Mouse (Mus musculus) spleen, adult 2 months (tissue): Measurements from ENCODE around the gene Slc5a10. TPM values are rescaled to one million over a fixed set of nuclear protein-coding genes. Genes with fewer than 3 reads are reported as not detected.

Source experiments
- DNase-seq, 2 experiments: peaks; one replicate each; pipeline versions ENCODE4 v3.0.0 to v3.0.0-alpha.2; 2012 to 2021; ENCODE audit warnings: low spot score in 2 of 2, low read depth in 1 of 2
- H3K27ac ChIP-seq: fragments of 200-500 bp; 2 replicates; pipeline ENCODE4 v1.5.1; 2012; ENCODE audit warnings: low read length, inconsistent platforms; ENCODE audit not compliant: insufficient read depth
- H3K27me3 ChIP-seq: fragments of 200-500 bp; 2 replicates; pipeline ENCODE4 v1.6.1; 2012; ENCODE audit warnings: mild to moderate bottlenecking, moderate library complexity, low read length, inconsistent platforms; ENCODE audit not compliant: control insufficient read depth, insufficient read depth
- H3K36me3 ChIP-seq: fragments of 200-500 bp; 2 replicates; pipeline ENCODE4 v1.6.1; 2012; ENCODE audit warnings: mild to moderate bottlenecking, low read length, inconsistent platforms; ENCODE audit not compliant: control insufficient read depth, insufficient read depth
- H3K4me1 ChIP-seq: fragments of 200-500 bp; 2 replicates; pipeline ENCODE4 v1.6.1; 2011; ENCODE audit warnings: inconsistent platforms; ENCODE audit not compliant: control insufficient read depth, insufficient read depth, insufficient read length
- H3K4me3 ChIP-seq: fragments of 200-500 bp; 2 replicates; pipeline ENCODE4 v1.5.1; 2011; ENCODE audit warnings: mild to moderate bottlenecking, inconsistent platforms; ENCODE audit not compliant: insufficient read depth, insufficient read length; ENCODE audit errors: extremely low read depth
- CTCF ChIP-seq: fragments of 200-500 bp; IDR thresholded peaks from 2 replicates; pipeline ENCODE4 v1.5.1; 2011; ENCODE audit warnings: mild to moderate bottlenecking, inconsistent platforms; ENCODE audit not compliant: insufficient read depth, insufficient read length, insufficient replicate concordance; ENCODE audit errors: extremely low read depth
- POLR2A ChIP-seq: fragments of 200-500 bp; IDR thresholded peaks from 2 replicates; pipeline ENCODE4 v1.6.1; 2011; ENCODE audit warnings: low read depth, low read length, inconsistent platforms
- WGBS: fragments of 180-500 bp; shearing (Covaris S2); methylation state at CpG from one replicate; pipeline ENCODE4 v1.1.7; 2018; 5-methylcytosine and 5-hydroxymethylcytosine counted together
- polyA plus RNA-seq: library from polyadenylated mRNA; depleted of rRNA; stranded (reverse); fragments of >200 nt; gene quantifications from 2 replicates; pipeline ENCODE4 v1.2.3, GENCODE M21; 2012

Gene Slc5a10
- polyA plus RNA-seq, 1 experiment: 0.06 TPM

DNA sequence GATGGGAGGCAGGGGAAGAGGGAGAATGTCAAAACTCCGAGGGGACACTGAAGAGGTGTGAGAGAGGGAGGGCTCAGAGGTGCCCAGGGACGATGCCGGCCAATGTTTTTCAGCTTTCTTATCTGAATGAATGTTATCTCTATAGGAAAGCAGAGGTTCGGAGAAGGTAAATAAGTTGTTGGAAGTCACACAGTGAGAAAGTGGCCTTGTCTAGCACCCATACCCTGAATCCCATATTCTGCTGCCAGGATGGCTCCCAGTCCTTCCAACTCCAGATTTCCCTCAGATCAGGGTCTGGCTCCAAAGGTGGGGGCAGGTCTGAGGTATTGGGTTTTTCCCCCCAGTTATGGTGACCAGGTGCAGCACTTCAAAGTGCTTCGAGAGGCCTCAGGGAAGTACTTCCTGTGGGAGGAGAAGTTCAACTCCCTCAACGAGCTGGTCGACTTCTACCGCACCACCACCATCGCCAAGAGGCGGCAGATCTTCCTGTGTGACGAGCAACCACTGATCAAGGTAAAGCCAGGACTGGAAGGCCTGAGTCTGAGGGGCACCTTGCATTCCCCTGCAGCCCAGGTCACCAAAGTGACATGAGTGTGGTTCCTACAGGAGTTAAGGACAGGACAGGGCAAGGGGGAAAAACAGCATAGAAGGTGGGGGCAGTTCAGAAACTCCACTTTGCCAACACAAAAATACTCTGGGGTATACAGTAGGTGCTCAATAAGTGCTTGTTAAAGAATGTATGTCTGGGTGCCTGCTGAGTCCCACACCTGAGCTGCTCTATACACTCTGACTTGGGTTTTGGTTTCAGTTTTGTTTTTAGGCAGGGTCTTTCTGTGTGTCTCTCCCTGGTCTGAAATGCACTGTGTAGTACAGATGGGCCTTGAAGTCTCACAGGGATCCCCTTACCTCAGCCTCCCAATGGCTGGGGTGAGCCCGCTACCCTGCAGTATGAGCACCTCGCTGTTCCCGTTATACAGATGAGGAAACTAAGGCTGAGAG lies 50.8 kb downstream of the Slc5a10 start:
- TF ChIP-seq CTCF (no peak), POLR2A (no peak)
- H3K27ac ChIP-seq: peak overlapping the region; percentile 34
- WGBS: 50% methylated on average over 14 of the region's 14 CpGs

DNA sequence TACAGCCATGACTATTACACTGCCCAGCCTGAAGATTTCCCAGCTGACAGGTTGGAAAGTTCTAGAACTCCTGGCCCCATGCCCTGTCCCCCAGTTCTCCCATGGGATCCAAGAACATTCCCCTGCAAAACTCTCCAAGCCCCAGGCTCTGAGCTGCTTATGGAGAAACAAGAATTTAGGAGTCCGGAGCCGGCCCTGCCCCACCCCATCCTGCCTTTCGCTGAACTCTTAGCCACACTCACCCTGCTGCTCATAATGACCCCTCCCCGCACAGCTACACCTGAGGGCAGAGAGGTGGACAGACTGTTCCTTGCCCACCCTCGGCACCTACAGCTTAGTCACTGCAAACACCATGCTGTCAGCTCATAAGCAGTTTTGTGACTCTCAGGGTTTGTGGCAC lies 52.8 kb downstream of the Slc5a10 start:
- 89% methylated on average over 5 of the region's 5 CpGs for WGBS
- Histone ChIP-seq H3K27me3 (no peaks in the 10 kb centered on the region), H3K4me3 (no peak overlapping the region), H3K4me1 (peaks cover 10% of the 10 kb centered on the region; the same call in 1 of the 2 replicates), H3K36me3 (peaks cover 69% of the 10 kb centered on the region), H3K27ac (no peak overlapping the region)
- TF ChIP-seq POLR2A (no peak), CTCF (no peak)
- no peak for DNase-seq

More for the DNA sequence above, 50.8 kb downstream of the Slc5a10 start:
- Histone ChIP-seq H3K4me1 (peaks cover 10% of the 10 kb centered on the region; the same call in 1 of the 2 replicates), H3K27me3 (no peaks in the 10 kb centered on the region), H3K4me3 (no peak overlapping the region), H3K36me3 (peaks cover 56% of the 10 kb centered on the region)
- no peak for DNase-seq

DNA sequence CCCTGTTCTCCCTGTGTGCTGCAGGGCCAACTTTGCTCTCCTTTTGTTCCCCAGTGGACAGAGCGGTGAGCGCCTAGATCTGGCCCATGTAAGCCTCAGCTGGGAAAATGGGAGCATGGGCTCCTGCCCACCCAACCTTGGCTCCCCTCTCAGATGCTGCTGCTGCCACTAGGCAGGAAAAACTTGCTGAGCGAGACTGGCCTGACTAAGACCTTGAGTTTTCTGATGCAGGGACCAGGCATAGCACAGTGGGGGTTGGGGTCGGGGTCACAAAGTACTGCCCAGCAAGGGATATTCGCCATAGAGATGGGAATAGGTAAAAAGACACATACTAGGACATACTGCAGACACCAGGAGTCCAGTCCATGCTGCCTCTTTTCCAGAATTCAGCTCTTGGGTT lies 53.4 kb downstream of the Slc5a10 start:
- no peak overlapping the region for H3K4me3 ChIP-seq
- WGBS: 93% methylated on average over 5 of the region's 5 CpGs
- no peak for TF ChIP-seq CTCF
- TF ChIP-seq POLR2A: no peak
- H3K4me1 ChIP-seq: peaks cover 10% of the 10 kb centered on the region; the same call in 1 of the 2 replicates
- peaks cover 73% of the 10 kb centered on the region for H3K36me3 ChIP-seq
- H3K27me3 ChIP-seq: no peaks in the 10 kb centered on the region
- no peak for DNase-seq
- no peak overlapping the region for H3K27ac ChIP-seq

DNA sequence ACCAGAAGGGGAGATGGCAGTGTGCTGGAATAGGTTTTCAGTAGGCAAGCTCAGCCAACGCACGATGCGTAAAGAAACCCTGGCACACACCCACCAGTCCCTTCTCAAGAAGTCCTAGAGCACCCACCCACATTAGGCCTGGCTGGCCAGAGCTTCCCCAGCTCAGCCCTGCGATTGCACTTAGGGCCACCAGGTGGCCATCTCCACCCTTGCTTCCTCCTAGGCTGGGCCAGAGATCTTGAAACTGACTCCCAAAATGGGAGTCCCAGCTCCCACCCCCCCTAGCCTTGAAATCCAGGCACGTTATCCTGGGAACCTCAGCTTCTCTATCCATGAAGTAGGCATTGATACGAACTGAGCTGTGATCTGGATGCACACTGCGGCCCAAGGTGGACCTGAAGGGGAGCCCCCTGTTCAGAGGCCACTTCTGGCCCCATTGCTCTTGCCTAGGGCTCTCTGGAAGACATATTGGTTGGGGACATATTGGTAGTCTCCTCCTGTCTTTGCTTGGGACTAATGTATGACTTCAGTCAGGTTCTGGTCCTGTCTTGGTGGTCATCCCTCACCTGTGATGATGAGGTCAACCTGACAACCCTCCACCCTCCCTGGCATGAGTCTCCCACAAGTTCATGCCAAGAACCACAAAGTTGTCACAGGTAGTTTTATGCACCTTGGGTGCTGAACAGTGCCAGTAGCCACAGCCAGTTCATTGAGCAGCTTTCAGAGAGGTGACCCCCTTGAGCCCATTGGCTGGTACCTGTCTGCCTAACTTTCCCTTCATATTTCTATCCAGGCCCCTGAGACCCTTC lies 54.4 kb downstream of the Slc5a10 start:
- no peak for DNase-seq
- Histone ChIP-seq H3K4me1 (peaks cover 12% of the 10 kb centered on the region; the same call in 1 of the 2 replicates), H3K27ac (no peak overlapping the region), H3K36me3 (peaks cover 68% of the 10 kb centered on the region), H3K4me3 (no peak overlapping the region), H3K27me3 (no peaks in the 10 kb centered on the region)
- 68% methylated on average over 7 of the region's 7 CpGs for WGBS
- TF ChIP-seq POLR2A: no peak
- TF ChIP-seq CTCF: peak; percentile 73; the same call in 1 of the 2 replicates

DNA sequence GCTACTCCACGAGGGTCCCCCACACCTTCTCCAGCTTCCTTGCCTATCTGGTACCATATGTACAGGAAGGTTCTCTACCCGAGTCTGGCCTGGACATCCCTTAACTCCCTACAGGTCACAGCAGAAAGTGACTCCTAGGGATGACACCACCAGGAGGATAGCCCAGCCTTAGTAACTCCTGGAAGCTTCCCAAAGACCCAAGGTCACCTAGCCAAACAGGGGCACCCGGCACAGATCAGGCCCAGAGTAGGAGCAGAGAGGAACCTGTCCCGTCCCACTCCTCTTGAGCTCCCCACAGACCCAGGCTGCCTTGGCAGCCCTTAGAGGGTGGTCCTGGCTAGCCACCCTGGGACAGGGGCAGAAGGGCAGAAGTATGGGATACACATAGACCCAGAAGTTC lies 55.2 kb downstream of the Slc5a10 start:
- no peak for TF ChIP-seq CTCF
- TF ChIP-seq POLR2A: no peak
- Histone ChIP-seq H3K27me3 (no peaks in the 10 kb centered on the region), H3K36me3 (peaks cover 63% of the 10 kb centered on the region), H3K27ac (no peak overlapping the region), H3K4me3 (no peak overlapping the region), H3K4me1 (peaks cover 18% of the 10 kb centered on the region; the same call in 1 of the 2 replicates)
- 86% methylated on average over 4 of the region's 4 CpGs for WGBS
- no peak for DNase-seq

DNA sequence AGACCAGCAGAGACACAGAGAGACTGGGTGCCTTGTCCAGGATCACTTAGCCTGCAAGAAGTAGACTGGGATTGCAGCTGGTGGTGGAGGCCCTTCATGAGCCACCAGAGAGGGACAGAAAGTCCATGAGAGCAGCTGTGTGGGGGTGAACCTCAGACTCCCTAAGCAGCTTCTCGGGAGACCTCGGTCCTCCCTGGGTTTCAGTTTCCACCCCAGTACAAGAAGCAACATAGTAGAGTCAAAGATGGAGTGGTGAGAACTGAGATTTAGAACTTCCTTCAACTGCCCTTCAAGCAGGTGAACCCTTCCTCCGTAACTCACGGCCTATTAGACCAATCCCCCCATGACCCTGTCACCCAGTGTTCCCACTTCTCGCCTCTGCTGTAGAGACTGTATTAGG lies 58.4 kb downstream of the Slc5a10 start:
- H3K36me3 ChIP-seq: peaks cover 53% of the 10 kb centered on the region
- no peak overlapping the region for H3K4me3 ChIP-seq
- DNase-seq: no peak
- H3K4me1 ChIP-seq: peaks cover 37% of the 10 kb centered on the region; the same call in 1 of the 2 replicates
- no peak overlapping the region for H3K27ac ChIP-seq
- no peak for TF ChIP-seq CTCF
- no peak for TF ChIP-seq POLR2A
- no peaks in the 10 kb centered on the region for H3K27me3 ChIP-seq
- 73% methylated on average over 5 of the region's 5 CpGs for WGBS
